Mouse (Mus musculus): ENCODE data around the gene Cbx1. TPM values are rescaled to one million over a fixed set of nuclear protein-coding genes. Genes with fewer than 3 reads are reported as not detected.

Gene Cbx1
- total RNA-seq (2021), result 10 to 100 TPM; 33.3 to 34.3 TPM
- long read RNA-seq, experiment 1, partial matches to known transcripts, result 3 of 26 reads
- long read RNA-seq, experiment 1, other reads (novel, unspliced or antisense), result 23 of 26 reads
- long read RNA-seq, experiment 2, partial matches to known transcripts, result 4 of 17 reads
- long read RNA-seq, experiment 2, other reads (novel, unspliced or antisense), result 11 of 17 reads

GRCm38 (mm10) chr11:96788871-96789795, at the start of gene Cbx1:
Gene Cbx1 (plus strand): TSS chr11:96789127.
- intact Hi-C loops (cut with DNase I), result no loop called here

GRCm38 (mm10) chr11:96740796-96741195, 48.1 kb upstream of the Cbx1 start:
- DNase-seq, result no peak
- intact Hi-C loops (cut with DNase I), result no loop called here

More at GRCm38 (mm10) chr11:96788871-96789795, at the start of gene Cbx1:
- peak; percentile 86 to 89 for DNase-seq

GRCm38 (mm10) chr11:96741995-96742394, 46.9 kb upstream of the Cbx1 start:
- intact Hi-C loops (cut with DNase I), result no loop called here
- no peak for DNase-seq

GRCm38 (mm10) chr11:96743000-96743399, 45.9 kb upstream of the Cbx1 start:
- intact Hi-C loops (cut with DNase I), result no loop called here
- no peak for DNase-seq

GRCm38 (mm10) chr11:96743891-96744290, 45.0 kb upstream of the Cbx1 start:
- intact Hi-C loops (cut with DNase I), result no loop called here
- no peak for DNase-seq

- intact Hi-C loops (cut with DNase I), result no loop called here
- DNase-seq, result no peak
Observed at GRCm38 (mm10) chr11:96746648-96747047, 42.3 kb upstream of the Cbx1 start.

- DNase-seq, result no peak
- intact Hi-C loops (cut with DNase I), result no loop called here
Observed at GRCm38 (mm10) chr11:96747555-96747954, 41.4 kb upstream of the Cbx1 start.

GRCm38 (mm10) chr11:96755298-96755697, 33.6 kb upstream of the Cbx1 start:
- intact Hi-C loops (cut with DNase I), result no loop called here
- no peak for DNase-seq

- intact Hi-C loops (cut with DNase I), result no loop called here
- no peak for DNase-seq
Observed at GRCm38 (mm10) chr11:96757421-96757820, 31.5 kb upstream of the Cbx1 start.

- intact Hi-C loops (cut with DNase I), result no loop called here
- no peak for DNase-seq
Observed at GRCm38 (mm10) chr11:96758402-96758801, 30.5 kb upstream of the Cbx1 start.

- intact Hi-C loops (cut with DNase I), result loop anchor here (1.0 kb wide), 1 partner anchor 102 kb away; no protein-coding TSS in a partner anchor
- no peak for DNase-seq
Observed at GRCm38 (mm10) chr11:96760042-96760441, 28.9 kb upstream of the Cbx1 start.

GRCm38 (mm10) chr11:96761984-96762383, 26.9 kb upstream of the Cbx1 start:
- intact Hi-C loops (cut with DNase I), result no loop called here
- DNase-seq, result no peak

GRCm38 (mm10) chr11:96762742-96763470, 26.0 kb upstream of the Cbx1 start:
- intact Hi-C loops (cut with DNase I), result no loop called here
- peak in 1 of 2 experiments; percentile 14 for DNase-seq

- intact Hi-C loops (cut with DNase I), result loop anchor here (5.0 kb wide), 1 partner anchor 148 kb away; no protein-coding TSS in a partner anchor
- DNase-seq, result no peak
Observed at GRCm38 (mm10) chr11:96764511-96765350, 24.2 kb upstream of the Cbx1 start.

GRCm38 (mm10) chr11:96765645-96766044, 23.3 kb upstream of the Cbx1 start:
- intact Hi-C loops (cut with DNase I), result loop anchor here (5.0 kb wide), 1 partner anchor 147 kb away; no protein-coding TSS in a partner anchor
- DNase-seq, result no peak

- intact Hi-C loops (cut with DNase I), result loop anchor here (5.0 kb wide), 1 partner anchor 146 kb away; no protein-coding TSS in a partner anchor
Observed at GRCm38 (mm10) chr11:96766555-96766954, 22.4 kb upstream of the Cbx1 start.

GRCm38 (mm10) chr11:96767096-96767495, 21.8 kb upstream of the Cbx1 start:
- no peak for DNase-seq
- intact Hi-C loops (cut with DNase I), result loop anchor here (5.0 kb wide), 1 partner anchor 145 kb away; no protein-coding TSS in a partner anchor

More at GRCm38 (mm10) chr11:96766555-96766954, 22.4 kb upstream of the Cbx1 start:
- no peak for DNase-seq

- intact Hi-C loops (cut with DNase I), result loop anchor here (5.0 kb wide), 1 partner anchor 144 kb away; no protein-coding TSS in a partner anchor
- no peak for DNase-seq
Observed at GRCm38 (mm10) chr11:96768240-96768639, 20.7 kb upstream of the Cbx1 start.

- no peak for DNase-seq
- intact Hi-C loops (cut with DNase I), result no loop called here
Observed at GRCm38 (mm10) chr11:96771274-96771975, 17.5 kb upstream of the Cbx1 start.
